Mouse (Mus musculus) limb, embryonic 13.5 days (tissue): Measurements from ENCODE around the gene Vmn2r61. TPM values are rescaled to one million over a fixed set of nuclear protein-coding genes. Genes with fewer than 3 reads are reported as not detected.

Experiments
- ATAC-seq: fragments of 200-750 bp; cut with Nextera tagmentation; 2 replicates; pipeline ENCODE4 v1.8.0; 2017; ENCODE audit warnings: low read depth, moderate number of reproducible peaks, moderate TSS enrichment; ENCODE audit not compliant: low FRiP score
- H3K27ac ChIP-seq: fragments of 300-500 bp; sonication (generic); 2 replicates; pipeline ENCODE4 v1.5.1; 2015; ENCODE audit warnings: inconsistent platforms, mild to moderate bottlenecking, moderate library complexity
- H3K27me3 ChIP-seq: fragments of 300-500 bp; sonication (generic); 2 replicates; pipeline ENCODE4 v1.6.1; 2015; ENCODE audit warnings: mild to moderate bottlenecking, inconsistent platforms
- H3K36me3 ChIP-seq: fragments of 300-500 bp; sonication (generic); 2 replicates; pipeline ENCODE4 v1.6.1; 2015; ENCODE audit warnings: inconsistent platforms, mild to moderate bottlenecking, moderate library complexity
- H3K4me1 ChIP-seq: fragments of 300-500 bp; sonication (generic); 2 replicates; pipeline ENCODE4 v1.6.1; 2015; ENCODE audit warnings: inconsistent platforms
- H3K4me2 ChIP-seq: fragments of 300-500 bp; sonication (generic); replicated peaks from 2 replicates; pipeline ENCODE4 v1.6.1; 2015; ENCODE audit warnings: inconsistent platforms, mild to moderate bottlenecking, moderate library complexity
- H3K4me3 ChIP-seq: fragments of 300-500 bp; sonication (generic); 2 replicates; pipeline ENCODE4 v1.5.1; 2015; ENCODE audit warnings: moderate library complexity, mild to moderate bottlenecking, inconsistent platforms
- H3K9ac ChIP-seq: fragments of 300-500 bp; sonication (generic); 2 replicates; pipeline ENCODE4 v1.6.1; 2015; ENCODE audit warnings: mild to moderate bottlenecking, inconsistent platforms
- H3K9me3 ChIP-seq: fragments of 300-500 bp; sonication (generic); 2 replicates; pipeline ENCODE4 v1.6.1; 2016; ENCODE audit warnings: inconsistent platforms
- WGBS: fragments of 180-500 bp; shearing (Covaris S2); methylation state at CpG from one replicate; pipeline ENCODE4 v1.1.7; 2015; 5-methylcytosine and 5-hydroxymethylcytosine counted together
- polyA plus RNA-seq: library from polyadenylated mRNA; unstranded; fragments of >200 nt; fragmentation: Nextera tagmentation; extraction: Ambion mirVana; gene quantifications from 2 replicates; pipeline ENCODE4 v1.2.1, GENCODE M21; 2015

Gene Vmn2r61
- polyA plus RNA-seq = not detected in 2 replicates

DNA sequence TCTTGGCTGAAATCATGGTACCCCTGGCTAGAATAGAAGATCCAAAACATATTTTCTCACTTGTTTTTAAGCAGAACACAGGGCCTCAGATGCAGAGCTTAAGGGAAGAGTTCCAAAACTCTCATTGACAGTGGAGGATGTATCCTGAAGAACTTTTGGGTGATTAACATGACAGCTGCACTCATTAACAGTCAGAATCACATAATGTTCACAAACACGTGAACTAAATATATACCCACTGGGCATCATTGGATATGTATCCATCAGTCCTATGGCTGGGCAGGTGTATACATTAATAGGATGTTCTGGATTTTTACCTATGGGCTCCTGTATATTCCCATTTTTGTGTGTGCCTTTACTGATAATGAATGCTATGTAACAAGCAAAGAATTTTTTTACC lies at the start of gene Vmn2r61:
Gene Vmn2r61, plus strand, starts transcription at position 301 of the 400 bp plus-strand sequence.
- WGBS = 84% methylated on average over 1 of the region's 1 CpGs
- H3K9ac ChIP-seq = no peak within 1 kb of the TSS
- no peak within 1 kb of the TSS for H3K4me2 ChIP-seq
- H3K4me3 ChIP-seq = no peak within 1 kb of the TSS
- H3K36me3 ChIP-seq = no peaks in the 10 kb centered on the region
- no peak within 1 kb of the TSS for H3K27ac ChIP-seq
- no peaks in the 10 kb centered on the region for H3K27me3 ChIP-seq
- H3K9me3 ChIP-seq = peaks cover 28% of the 10 kb centered on the region
- ATAC-seq = no peak
- no peaks in the 10 kb centered on the region for H3K4me1 ChIP-seq

Other genes with a start within 250 kb of the Vmn2r61 start
- not detected in 2 replicates for gene Vmn2r59, start 201.0 kb upstream of the Vmn2r61 start, polyA plus RNA-seq
- gene Vmn2r60, start 152.3 kb upstream of the Vmn2r61 start, polyA plus RNA-seq = 0.01 TPM in 1 of 2 replicates, not detected in the other
- not detected in 2 replicates for gene 4933421I07Rik, start 188.1 kb downstream of the Vmn2r61 start, polyA plus RNA-seq
- 12.9 and 14.9 TPM in 2 replicates for gene Zfp141, start 245.7 kb downstream of the Vmn2r61 start, polyA plus RNA-seq